Mouse (Mus musculus) liver, postnatal 0 days (tissue): ENCODE results near the gene Glis2.

Experiments used
- CTCF ChIP-seq: sonication (generic); IDR thresholded peaks from 2 replicates; pipeline ENCODE4 v1.5.1; 2016; ENCODE audit warnings: antibody characterized with exemption, low read depth
- EP300 ChIP-seq: IDR thresholded peaks from 2 replicates; pipeline ENCODE4 v1.6.1; 2016; ENCODE audit warnings: antibody characterized with exemption, low read depth, mild to moderate bottlenecking

DNA sequence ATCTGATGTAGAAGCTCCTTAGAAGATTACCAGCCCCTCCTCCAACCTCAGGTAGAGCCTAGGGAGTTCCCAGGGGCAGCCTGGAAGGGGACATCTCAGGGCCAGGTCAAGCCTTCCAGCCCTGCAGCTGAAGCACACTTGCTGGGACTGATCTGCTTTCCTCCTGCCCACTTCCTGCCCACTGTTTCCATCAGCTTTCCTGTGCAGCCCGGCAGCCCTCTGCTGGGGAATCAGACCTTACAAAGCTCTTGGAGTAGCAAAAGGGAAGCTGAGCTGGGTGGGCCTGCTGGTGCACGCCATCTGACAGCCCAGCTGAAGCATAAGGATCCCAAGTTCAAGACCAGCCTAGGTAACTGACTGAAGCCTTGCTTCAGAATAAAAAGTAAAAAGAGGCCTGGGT is 17.6 kb upstream of the Glis2 start:
- peak; percentile 23 for TF ChIP-seq CTCF
- no peak for TF ChIP-seq EP300
